Mouse (Mus musculus): ENCODE data around the gene Rln3.

DNA sequence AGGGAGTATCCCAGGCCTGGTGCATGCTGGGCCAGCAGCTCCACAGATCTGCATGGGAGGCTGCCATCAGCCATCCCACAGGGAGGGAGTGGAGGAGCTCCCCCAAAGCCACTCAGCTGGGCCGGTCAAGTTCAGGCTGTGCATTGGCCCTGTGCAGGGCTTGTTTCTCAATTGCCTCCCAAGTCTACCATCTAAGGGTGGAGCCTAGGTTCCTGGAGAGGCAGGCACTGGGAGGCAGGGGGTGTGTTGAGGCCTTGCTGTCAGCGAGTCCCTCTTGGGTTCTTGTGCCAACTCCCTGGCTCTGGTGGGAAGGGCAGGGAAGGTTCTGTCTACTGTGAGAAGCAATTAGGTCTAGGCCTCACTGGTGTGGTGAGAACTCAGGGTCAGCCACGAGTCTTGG lies 27.1 kb upstream of the Rln3 start:
- TF ChIP-seq CTCF (IDR thresholded peaks at IDR 0.05; ENCODE audit: control insufficient read depth, insufficient read depth, insufficient replicate concordance, low read depth, low read length): no peak
- no peak for TF ChIP-seq POLR2A (IDR thresholded peaks at IDR 0.05; ENCODE audit: control insufficient read depth, low read depth, low read length)

Data from testis, adult 2 months (tissue).